Mouse (Mus musculus) E14TG2a.4 (cell line): Measurements from ENCODE around the gene Stk10.

Experiments used
- H3K27me3 ChIP-seq: 2 replicates; pipeline ENCODE4 v1.6.1; 2014; ENCODE audit warnings: low read length, control low read depth; ENCODE audit not compliant: insufficient read depth
- H3K36me3 ChIP-seq: 2 replicates; pipeline ENCODE4 v1.6.1; 2014; ENCODE audit warnings: low read length, control low read depth; ENCODE audit not compliant: insufficient read depth
- H3K4me1 ChIP-seq: replicated peaks from 2 replicates; pipeline ENCODE4 v1.6.1; 2014; ENCODE audit warnings: low read depth, low read length, control low read depth
- H3K4me3 ChIP-seq: replicated peaks from 2 replicates; pipeline ENCODE4 v1.5.1; 2014; ENCODE audit warnings: mild to moderate bottlenecking, low read length
- H3K9me3 ChIP-seq: 2 replicates; pipeline ENCODE4 v1.6.1; 2014; ENCODE audit warnings: low read length, control low read depth
- CTCF ChIP-seq: conservative IDR thresholded peaks from 2 replicates; pipeline ENCODE4 v1.5.1; 2014; ENCODE audit warnings: low read length
- NANOG ChIP-seq: IDR thresholded peaks from 2 replicates; pipeline ENCODE4 v1.6.1; 2014; ENCODE audit warnings: borderline replicate concordance, low read length, mixed read lengths
- POU5F1 ChIP-seq: IDR thresholded peaks from 2 replicates; pipeline ENCODE4 v1.6.1; 2014; ENCODE audit warnings: low read length, borderline replicate concordance

Gene Stk10

DNA sequence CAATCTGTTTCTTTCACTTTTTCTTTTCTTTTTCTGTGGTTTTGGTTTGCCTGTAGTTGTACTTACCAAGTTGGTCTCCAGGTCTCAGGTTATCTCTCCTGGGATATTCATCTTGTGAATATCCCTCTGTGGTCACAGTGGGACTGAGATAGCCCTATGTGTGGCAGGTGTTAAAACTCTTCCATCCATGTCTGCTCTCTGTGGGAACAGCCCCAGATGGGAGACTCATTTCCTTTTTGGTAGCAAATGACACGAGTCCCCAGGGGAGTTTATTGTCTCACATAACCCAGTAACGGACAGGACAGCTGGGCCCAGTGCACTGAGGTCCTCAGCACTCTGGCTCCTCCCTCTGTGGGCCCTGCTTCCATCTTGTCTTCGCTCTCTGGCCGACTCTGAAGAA, 17.0 kb downstream of the Stk10 start:
- Histone ChIP-seq H3K27me3 (no peaks in the 10 kb centered on the region), H3K4me1 (peaks cover 52% of the 10 kb centered on the region), H3K4me3 (no peak overlapping the region), H3K36me3 (peaks cover 38% of the 10 kb centered on the region), H3K9me3 (no peaks in the 10 kb centered on the region)
- TF ChIP-seq NANOG (no peak), CTCF (no peak), POU5F1 (no peak)

DNA sequence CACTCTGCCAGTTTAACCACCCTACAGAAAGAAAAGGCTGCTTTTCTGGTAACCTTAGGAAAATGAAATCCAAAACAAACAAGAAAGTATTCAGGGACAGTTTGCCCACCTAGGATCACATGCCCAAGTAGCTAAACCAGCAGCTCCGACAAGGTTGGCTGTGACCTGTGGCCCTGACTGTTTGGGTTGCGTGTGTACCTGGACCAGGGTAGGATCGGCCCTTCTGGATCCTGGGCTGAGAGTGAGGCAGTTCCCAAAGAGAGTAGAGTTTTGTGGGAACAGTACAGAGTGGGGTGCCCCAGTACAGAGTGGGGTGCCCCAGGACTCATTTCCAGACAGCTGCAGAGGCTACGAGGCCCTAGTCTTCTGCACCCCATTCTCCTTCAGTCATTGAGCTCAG, 18.0 kb downstream of the Stk10 start:
- Histone ChIP-seq H3K36me3 (peaks cover 42% of the 10 kb centered on the region), H3K4me3 (no peak overlapping the region), H3K4me1 (peaks cover 52% of the 10 kb centered on the region), H3K9me3 (no peaks in the 10 kb centered on the region), H3K27me3 (no peaks in the 10 kb centered on the region)
- TF ChIP-seq NANOG (no peak), POU5F1 (no peak)

DNA sequence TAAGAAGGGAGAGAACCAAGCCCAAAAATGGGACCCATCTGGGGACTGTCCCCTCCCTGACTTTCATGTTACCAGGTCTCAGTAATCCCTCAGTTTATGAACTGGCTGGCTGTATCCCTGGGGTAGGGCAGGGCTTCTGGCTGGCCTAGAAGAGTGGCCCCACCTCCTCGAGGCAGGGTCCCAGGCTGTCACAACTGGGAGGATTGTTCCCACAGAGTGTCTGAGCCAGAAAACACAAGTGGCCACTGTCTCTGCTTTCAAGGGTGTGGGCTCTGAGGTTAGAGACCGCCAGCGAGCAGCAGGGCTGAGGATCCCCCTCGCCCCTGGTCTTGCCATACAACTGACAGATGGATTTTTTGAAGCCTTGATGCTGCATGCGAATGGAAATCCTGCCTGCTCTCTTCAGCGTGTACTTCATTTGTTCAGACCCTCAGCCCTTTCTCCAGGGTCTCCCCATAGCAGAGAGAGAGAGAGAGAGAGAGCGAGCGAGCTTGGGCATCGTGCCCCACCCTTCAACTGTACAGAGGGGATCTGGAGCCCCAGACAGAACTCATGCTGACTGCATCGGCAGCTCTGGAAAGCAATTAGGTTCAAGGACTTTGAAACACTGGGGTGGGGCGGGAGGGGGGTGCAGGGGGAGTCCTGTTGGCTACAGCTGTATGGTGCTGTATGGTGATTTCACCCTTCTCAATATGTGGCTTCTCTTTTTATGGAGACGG, 18.6 kb downstream of the Stk10 start:
- Histone ChIP-seq H3K36me3 (peaks cover 40% of the 10 kb centered on the region), H3K9me3 (no peaks in the 10 kb centered on the region)

DNA sequence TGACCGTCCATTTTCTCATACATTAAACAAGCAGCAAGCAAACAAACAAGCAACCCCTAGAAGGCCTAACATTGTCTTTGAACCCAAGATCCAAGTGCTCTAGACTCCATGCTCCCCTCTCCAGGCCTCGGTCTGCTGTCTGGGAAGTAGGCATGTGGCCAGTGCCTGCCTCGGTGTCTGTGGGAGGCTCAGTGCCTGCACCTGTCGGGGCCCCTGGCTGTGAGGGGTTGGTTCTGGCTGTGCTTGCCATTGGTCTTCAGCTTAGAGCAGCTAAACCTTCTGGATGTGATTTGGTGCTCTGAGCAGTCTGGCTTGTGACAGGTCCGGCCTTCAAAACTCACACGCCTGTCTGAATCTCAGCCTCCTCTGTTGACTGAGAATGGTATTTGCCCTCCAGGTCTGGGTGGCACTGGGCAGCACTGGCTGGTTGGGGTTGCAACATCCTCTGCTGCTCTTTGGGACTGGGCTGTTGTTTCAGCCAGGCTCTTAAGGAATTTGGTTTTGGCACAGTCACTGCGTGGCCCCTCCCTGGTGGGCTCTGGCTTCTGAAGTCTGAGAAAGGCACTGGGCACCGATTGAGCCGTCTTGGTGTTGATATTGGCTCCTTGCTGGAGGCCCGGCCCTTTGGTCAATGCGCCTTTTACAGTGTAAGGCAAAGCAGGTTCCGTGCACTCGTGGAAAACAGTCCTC, 19.4 kb downstream of the Stk10 start:
- H3K9me3 ChIP-seq: no peaks in the 10 kb centered on the region
- TF ChIP-seq POU5F1: no peak
- no peak for TF ChIP-seq CTCF
- TF ChIP-seq NANOG: no peak
- no peaks in the 10 kb centered on the region for H3K27me3 ChIP-seq
- H3K4me3 ChIP-seq: no peak overlapping the region
- H3K4me1 ChIP-seq: peaks cover 50% of the 10 kb centered on the region
- H3K36me3 ChIP-seq: peaks cover 34% of the 10 kb centered on the region

More for the DNA sequence above, 18.6 kb downstream of the Stk10 start:
- TF ChIP-seq NANOG: no peak
- TF ChIP-seq CTCF: no peak
- no peak for TF ChIP-seq POU5F1
- no peaks in the 10 kb centered on the region for H3K27me3 ChIP-seq
- H3K4me3 ChIP-seq: no peak overlapping the region
- peaks cover 52% of the 10 kb centered on the region for H3K4me1 ChIP-seq

DNA sequence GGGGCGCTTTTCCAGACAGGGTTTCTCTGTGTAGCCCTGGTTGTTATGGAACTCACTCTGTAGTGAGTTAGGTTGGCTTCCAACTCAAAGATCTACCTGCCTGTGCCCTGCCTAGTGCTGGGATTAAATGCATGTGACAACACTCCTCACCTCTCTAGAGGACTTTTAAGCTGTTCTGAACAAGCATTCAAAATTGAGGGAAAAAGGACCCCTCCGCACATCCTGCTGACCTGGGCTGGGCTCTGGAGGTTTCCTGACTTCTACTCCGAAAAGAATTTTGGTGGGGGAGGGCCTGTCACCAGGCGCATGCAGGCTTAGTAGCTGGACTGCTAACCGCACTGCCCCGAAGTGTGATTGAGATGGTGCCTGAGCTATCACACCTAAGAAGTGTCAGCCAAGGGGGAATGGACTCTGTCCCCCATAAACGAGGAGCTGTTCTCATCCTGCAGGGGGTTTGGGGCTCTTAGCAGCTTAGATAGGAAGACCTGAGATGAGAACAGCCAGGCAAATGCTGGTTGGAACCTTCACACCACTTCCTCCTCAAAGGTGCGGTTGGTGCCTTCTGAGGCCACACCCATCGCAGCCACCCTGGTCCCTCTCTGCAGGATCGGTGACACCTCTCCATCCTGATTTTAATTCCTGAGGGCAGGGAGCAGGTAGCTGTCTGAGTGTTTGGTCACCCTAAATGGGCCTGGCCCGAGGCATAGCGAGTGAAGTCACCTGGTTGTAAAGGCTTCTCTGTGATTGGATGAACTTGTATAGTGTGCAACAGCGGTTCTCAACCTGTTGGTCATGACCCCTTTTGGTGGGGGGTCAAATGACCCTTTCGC, 20.4 kb downstream of the Stk10 start:
- no peaks in the 10 kb centered on the region for H3K27me3 ChIP-seq
- TF ChIP-seq POU5F1: no peak
- no peak for TF ChIP-seq NANOG
- TF ChIP-seq CTCF: no peak
- peaks cover 29% of the 10 kb centered on the region for H3K36me3 ChIP-seq
- no peak overlapping the region for H3K4me3 ChIP-seq
- H3K9me3 ChIP-seq: no peaks in the 10 kb centered on the region
- H3K4me1 ChIP-seq: peaks cover 51% of the 10 kb centered on the region

DNA sequence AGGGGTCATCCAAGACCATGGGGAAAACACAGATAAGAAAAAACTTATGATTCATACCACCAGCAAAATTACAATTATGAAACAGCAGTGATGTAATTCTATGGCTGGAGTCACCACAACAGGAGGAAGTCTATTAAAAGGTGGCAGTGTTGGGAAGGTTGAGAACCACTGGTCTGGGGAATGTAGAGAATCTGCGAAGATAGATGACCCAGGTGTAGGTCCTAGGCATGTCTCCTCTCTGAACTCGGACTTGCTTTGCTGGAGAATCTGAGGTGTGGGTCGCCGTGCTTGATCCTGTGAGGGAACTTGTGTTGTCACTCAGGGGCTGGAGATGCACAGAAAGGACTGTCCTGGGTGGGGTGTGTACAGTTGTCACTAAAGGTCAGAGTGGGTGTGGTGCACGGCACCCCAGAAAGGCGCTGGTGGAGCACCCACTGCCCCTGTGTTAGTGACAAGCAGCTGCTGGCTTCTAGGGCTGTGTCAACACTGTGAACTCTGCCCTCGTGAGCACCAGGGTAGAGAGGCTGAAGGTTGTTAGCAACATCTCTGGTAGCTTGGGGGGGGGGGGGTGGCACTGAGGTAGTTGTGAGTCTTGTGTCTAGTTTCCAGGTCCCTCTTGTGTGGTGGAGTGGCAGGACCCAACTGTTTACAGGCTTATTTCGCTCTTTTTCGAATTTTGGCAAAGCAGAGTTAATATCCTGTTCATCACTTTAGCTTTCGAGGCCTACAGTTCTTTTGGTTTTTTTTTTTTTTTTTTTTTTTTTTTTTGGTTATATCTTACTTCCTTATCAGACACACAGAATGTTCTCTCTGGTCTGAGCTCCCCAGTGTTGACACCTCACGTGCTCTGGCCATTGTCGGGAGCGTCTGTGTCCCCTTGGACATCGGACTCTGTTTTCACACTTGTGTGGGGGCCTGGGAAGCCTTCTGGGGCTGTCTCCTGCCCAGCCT, 21.3 kb downstream of the Stk10 start:
- TF ChIP-seq CTCF (no peak), NANOG (no peak), POU5F1 (no peak)
- Histone ChIP-seq H3K36me3 (peaks cover 22% of the 10 kb centered on the region), H3K9me3 (no peaks in the 10 kb centered on the region), H3K4me3 (no peak overlapping the region), H3K4me1 (peaks cover 55% of the 10 kb centered on the region), H3K27me3 (no peaks in the 10 kb centered on the region)

DNA sequence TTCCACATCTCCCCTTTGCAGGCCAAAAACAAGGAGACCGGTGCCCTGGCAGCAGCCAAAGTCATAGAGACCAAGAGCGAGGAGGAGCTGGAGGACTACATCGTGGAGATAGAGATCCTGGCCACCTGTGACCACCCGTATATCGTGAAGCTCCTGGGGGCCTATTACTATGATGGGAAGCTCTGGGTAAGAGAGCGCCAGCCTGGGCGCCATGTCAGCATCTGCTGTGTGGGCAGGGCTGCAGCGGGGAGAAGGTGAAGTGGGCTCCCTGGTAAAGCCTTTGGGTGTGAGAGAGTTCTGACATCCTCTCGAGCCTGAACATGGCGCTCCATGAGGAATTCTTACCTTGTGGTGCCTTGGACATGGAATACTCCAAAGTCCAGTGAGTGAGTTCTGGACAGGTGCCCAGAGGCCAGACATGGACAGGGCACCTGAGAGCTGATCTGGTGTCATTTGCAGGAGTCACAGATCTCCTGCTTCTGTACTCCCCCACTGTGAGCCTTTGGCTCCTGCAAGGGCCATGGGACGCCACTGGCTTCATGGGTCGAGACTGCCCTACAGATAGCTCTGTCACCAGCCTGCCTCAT, 22.1 kb downstream of the Stk10 start:
- Histone ChIP-seq H3K4me3 (no peak overlapping the region), H3K9me3 (no peaks in the 10 kb centered on the region), H3K27me3 (no peaks in the 10 kb centered on the region), H3K36me3 (peaks cover 19% of the 10 kb centered on the region), H3K4me1 (peaks cover 54% of the 10 kb centered on the region)
- TF ChIP-seq NANOG (no peak), CTCF (no peak), POU5F1 (no peak)
